Mouse (Mus musculus) gastrocnemius, adult 2 months (tissue): ENCODE results near the gene Sema4b. TPM values are rescaled to one million over a fixed set of nuclear protein-coding genes. Genes with fewer than 3 reads are reported as not detected.

Source experiments
- DNase-seq: peaks from one replicate; pipeline ENCODE4 v3.0.0; 2022
- H3K27ac ChIP-seq: fragments of 200-600 bp; 2 replicates; pipeline ENCODE4 v1.8.1; 2022; ENCODE audit warnings: mild to moderate bottlenecking
- H3K4me3 ChIP-seq: fragments of 200-600 bp; 2 replicates; pipeline ENCODE4 v1.8.1; 2022; ENCODE audit warnings: mild to moderate bottlenecking, moderate library complexity
- CTCF ChIP-seq: fragments of 200-600 bp; IDR thresholded peaks from 2 replicates; pipeline ENCODE4 v1.8.1; 2022; ENCODE audit warnings: antibody characterized with exemption, mild to moderate bottlenecking, moderate library complexity
- intact Hi-C: fragments of 180-260 bp; cut with DNase I; formaldehyde crosslinking; loops from one replicate; pipeline ENCODE4 v1.15.1; 2025
- total RNA-seq, 2 experiments: library from RNA; stranded (reverse); gene quantifications; 2 replicates each; pipeline ENCODE4 v1.2.3; 2021

The Sema4b gene
- total RNA-seq, 2 experiments from 2014 or later: 1.8 to 2.1 TPM

DNA sequence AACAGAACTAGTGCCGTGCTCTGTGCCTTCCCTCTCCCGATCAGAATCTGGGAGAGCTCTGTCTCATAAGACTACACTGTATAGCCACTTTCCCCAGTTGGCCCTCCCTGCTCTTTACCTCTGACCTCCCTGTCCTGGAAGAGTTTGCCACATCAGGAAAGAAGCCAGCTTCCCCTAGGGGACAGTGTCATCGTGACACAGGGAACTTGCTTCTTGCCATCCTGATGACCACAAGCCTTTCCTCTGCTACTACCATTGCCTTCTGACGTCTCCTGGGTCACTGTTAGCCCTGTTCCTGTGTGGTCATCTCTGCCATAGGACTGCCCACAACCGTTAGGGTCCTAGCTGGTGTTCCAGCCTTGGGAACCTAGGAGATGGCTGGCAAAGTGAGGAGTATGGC lies 16.3 kb downstream of the Sema4b start:
- H3K27ac ChIP-seq: no peak overlapping the region
- TF ChIP-seq CTCF: no peak
- intact Hi-C loops: no loop called here

DNA sequence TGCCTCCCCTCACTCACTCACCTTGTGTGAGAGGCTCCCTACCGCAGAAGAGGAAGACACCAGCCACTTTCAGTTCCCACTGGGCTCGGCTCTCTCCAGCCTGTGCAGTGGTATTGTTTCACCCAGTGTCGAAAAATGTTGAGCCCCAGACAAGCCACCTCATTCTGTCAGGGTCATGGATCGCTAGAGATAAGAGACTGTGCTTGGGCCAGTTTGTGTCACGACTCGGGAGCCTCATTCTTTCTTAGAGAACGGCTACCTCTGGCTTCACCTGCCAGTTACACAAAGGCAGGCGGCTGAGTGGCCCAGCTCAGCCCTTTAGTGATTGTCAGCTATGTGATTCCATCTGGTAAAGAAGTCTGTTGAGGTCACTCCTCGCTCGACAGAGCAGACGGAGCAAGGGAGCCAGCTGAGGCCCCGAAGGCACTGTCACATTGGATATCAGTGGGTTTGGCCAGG lies 17.0 kb downstream of the Sema4b start:
- intact Hi-C loops: no loop called here
- DNase-seq: no peak
- Histone ChIP-seq H3K27ac (no peak overlapping the region), H3K4me3 (no peak overlapping the region)
- TF ChIP-seq CTCF: no peak

More for the DNA sequence above, 16.3 kb downstream of the Sema4b start:
- DNase-seq: no peak
- no peak overlapping the region for H3K4me3 ChIP-seq

- no peak for DNase-seq
- intact Hi-C loops: no loop called here
- H3K4me3 ChIP-seq: no peak overlapping the region
- no peak overlapping the region for H3K27ac ChIP-seq
- no peak for TF ChIP-seq CTCF
Measured at GRCm38 (mm10) chr7:80204362-80204761, 17.7 kb downstream of the Sema4b start.

DNA sequence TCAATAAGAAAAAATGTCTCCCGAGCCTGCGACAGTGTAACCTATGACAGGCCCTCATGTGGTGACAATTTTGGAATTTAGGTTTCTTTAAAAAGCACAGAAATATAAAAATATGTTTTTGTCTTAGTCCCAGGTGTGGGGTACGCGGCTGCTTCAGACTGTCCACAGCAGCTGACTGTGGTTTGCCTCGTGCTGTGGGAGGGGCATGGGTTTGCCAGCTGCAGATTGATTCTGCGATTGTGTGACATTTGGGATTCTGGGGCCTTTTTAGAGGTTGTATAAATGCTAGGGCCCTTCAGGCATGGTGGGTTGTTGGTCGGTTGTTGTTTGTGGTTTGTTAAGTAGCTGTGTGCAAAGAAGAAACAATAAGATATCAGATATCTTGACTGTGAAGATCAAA lies 18.3 kb downstream of the Sema4b start:
- H3K4me3 ChIP-seq: no peak overlapping the region

GRCm38 (mm10) chr7:80205705-80206589 lies 19.3 kb downstream of the Sema4b start:
- intact Hi-C loops: no loop called here
- no peak overlapping the region for H3K27ac ChIP-seq
- H3K4me3 ChIP-seq: no peak overlapping the region
- no peak for TF ChIP-seq CTCF
- no peak for DNase-seq

More for the DNA sequence above, 18.3 kb downstream of the Sema4b start:
- no peak overlapping the region for H3K27ac ChIP-seq
- intact Hi-C loops: no loop called here
- no peak for TF ChIP-seq CTCF
- DNase-seq: no peak

DNA sequence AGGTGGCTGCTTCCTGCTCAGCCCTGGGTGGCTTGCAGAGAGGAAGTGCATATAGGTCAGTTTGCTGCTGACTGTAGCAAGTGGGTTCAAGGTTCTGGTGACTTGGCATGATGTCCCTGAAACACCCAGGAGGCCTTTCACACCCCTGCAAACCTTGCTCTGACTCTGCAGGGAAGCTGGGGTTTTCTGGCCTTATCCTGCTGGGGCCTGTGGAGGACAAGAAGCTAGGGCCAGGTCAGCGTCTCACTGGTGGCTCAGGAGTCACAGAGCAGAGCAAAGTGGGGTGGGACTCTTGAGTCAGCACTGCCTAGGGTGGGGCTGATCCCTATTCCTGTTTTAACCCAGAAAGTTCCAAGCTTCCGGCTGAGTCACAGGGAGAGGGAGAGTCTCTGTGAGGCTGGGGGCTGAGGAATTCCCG lies 20.7 kb downstream of the Sema4b start:
- intact Hi-C loops: no loop called here
- H3K27ac ChIP-seq: no peak overlapping the region
- no peak for DNase-seq
- no peak overlapping the region for H3K4me3 ChIP-seq
- TF ChIP-seq CTCF: no peak

- H3K27ac ChIP-seq: no peak overlapping the region
- intact Hi-C loops: no loop called here
- DNase-seq: no peak
- no peak overlapping the region for H3K4me3 ChIP-seq
- TF ChIP-seq CTCF: no peak
Measured at GRCm38 (mm10) chr7:80208026-80208642, 21.5 kb downstream of the Sema4b start.

DNA sequence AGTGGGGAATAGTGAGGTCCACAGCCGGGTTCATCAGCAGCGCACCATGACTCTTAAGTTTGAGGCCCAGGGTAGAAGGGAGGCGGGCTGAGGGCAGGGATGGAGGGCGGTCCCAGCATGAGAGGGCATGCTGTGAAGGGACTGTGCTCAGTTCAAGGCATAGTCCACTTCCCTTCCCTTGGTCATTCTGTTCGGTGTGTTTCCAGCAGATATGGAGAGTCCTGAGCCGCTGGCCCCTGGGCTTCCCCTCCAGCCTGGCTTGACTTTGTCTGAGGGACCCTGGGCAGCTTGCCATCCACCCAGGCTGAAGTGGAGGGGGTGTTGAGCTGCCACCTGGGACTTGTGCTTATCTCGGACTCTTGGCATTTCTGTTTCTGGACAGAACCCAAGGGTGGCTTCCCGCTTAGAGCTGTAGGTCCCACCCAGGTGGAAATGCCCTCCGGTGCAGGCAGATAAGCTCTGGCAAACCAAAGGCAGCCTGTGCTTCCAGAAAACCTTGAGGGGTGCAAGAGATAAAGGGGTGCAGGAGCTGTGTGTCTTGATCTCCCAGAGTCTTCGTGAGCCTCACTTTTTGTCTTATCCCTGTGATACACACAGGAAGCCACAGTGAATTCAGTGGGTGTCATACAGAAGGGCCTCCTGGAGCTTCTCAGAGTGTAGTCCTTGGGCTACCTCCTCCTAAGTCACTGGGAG lies 22.2 kb downstream of the Sema4b start:
- TF ChIP-seq CTCF: no peak
- Histone ChIP-seq H3K4me3 (no peak overlapping the region), H3K27ac (peak overlapping the region; percentile 10; the same call in 1 of the 2 replicates)
- no peak for DNase-seq
- intact Hi-C loops: no loop called here

GRCm38 (mm10) chr7:80209669-80210068 lies 23.0 kb downstream of the Sema4b start:
- Histone ChIP-seq H3K4me3 (no peak overlapping the region), H3K27ac (0 out of 2 replicates have a peak overlapping the region, but pooled peaks have one; percentile 10)
- intact Hi-C loops: no loop called here
- no peak for TF ChIP-seq CTCF
- no peak for DNase-seq

DNA sequence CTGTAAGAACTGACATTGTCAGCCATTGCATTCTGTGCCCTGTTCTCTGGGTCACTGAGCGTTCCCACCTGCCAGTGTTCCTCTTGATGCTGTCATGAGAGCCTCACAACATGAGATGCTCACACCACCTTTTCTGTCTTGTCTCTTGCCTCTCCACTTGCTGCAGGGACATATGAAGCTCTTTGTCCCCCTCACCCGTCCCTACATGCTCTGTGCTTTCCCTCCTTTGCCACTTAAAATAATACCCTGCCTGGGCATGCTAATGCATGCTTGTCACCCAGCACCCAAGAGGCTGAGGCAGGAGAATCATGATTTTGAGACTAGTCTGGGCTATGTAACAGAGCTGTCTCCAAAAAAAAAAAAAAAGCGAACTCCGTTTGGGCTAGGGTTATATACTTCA lies 24.3 kb downstream of the Sema4b start:
- no peak for TF ChIP-seq CTCF
- H3K27ac ChIP-seq: no peak overlapping the region
- no peak overlapping the region for H3K4me3 ChIP-seq
- intact Hi-C loops: no loop called here
- DNase-seq: no peak

- Histone ChIP-seq H3K27ac (no peak overlapping the region), H3K4me3 (no peak overlapping the region)
- DNase-seq: peak; percentile 3
- intact Hi-C loops: loop anchor here (2.0 kb wide), 1 partner anchor 73 kb away; no protein-coding TSS in a partner anchor
- TF ChIP-seq CTCF: no peak
Measured at GRCm38 (mm10) chr7:80213604-80214003, 27.0 kb downstream of the Sema4b start.

GRCm38 (mm10) chr7:80214459-80214858 lies 27.8 kb downstream of the Sema4b start:
- no peak for DNase-seq
- H3K27ac ChIP-seq: no peak overlapping the region
- no peak for TF ChIP-seq CTCF
- no peak overlapping the region for H3K4me3 ChIP-seq
- intact Hi-C loops: loop anchor here (2.0 kb wide), 1 partner anchor 74 kb away; no protein-coding TSS in a partner anchor
